Mouse (Mus musculus): ENCODE measurements around the gene Pth2r. TPM values are rescaled to one million over a fixed set of nuclear protein-coding genes. Genes with fewer than 3 reads are reported as not detected.

Gene Pth2r
- total RNA-seq, 2 experiments from 2014 or later: not detected

Other genes starting within 250 kb of the Pth2r start
- not detected in 2 replicates for gene Akr1cl, start 249.3 kb upstream of the Pth2r start, total RNA-seq (2015)
- not detected in 2 replicates for gene Akr1cl, start 249.3 kb upstream of the Pth2r start, total RNA-seq (2017)
- not detected in 2 replicates for gene Cryge, start 230.9 kb upstream of the Pth2r start, total RNA-seq (2015)
- gene Cryge, start 230.9 kb upstream of the Pth2r start, total RNA-seq (2017): not detected in 2 replicates
- not detected in 2 replicates for gene Crygd, start 218.6 kb upstream of the Pth2r start, total RNA-seq (2015)
- gene Crygd, start 218.6 kb upstream of the Pth2r start, total RNA-seq (2017): not detected in 2 replicates
- not detected in 2 replicates for gene Crygc, start 208.4 kb upstream of the Pth2r start, total RNA-seq (2015)
- gene Crygc, start 208.4 kb upstream of the Pth2r start, total RNA-seq (2017): not detected in 2 replicates
- not detected in 2 replicates for gene Crygb, start 199.8 kb upstream of the Pth2r start, total RNA-seq (2015)
- not detected in 2 replicates for gene Crygb, start 199.8 kb upstream of the Pth2r start, total RNA-seq (2017)
- gene Cryga, start 178.7 kb upstream of the Pth2r start, total RNA-seq (2015): not detected in 2 replicates
- gene Cryga, start 178.7 kb upstream of the Pth2r start, total RNA-seq (2017): not detected in 2 replicates
- gene Gm28845, start 162.5 kb upstream of the Pth2r start, total RNA-seq (2015): not detected in 2 replicates
- not detected in 2 replicates for gene Gm28845, start 162.5 kb upstream of the Pth2r start, total RNA-seq (2017)
- 1.3 and 1.9 TPM in 2 replicates for gene D630023F18Rik, start 158.8 kb upstream of the Pth2r start, total RNA-seq (2015)
- 0.12 and 0.51 TPM in 2 replicates for gene D630023F18Rik, start 158.8 kb upstream of the Pth2r start, total RNA-seq (2017)
- gene Idh1, start 95.6 kb upstream of the Pth2r start, total RNA-seq (2015): 89.6 and 104 TPM in 2 replicates
- 172 and 200 TPM in 2 replicates for gene Idh1, start 95.6 kb upstream of the Pth2r start, total RNA-seq (2017)
- 21.6 and 28.0 TPM in 2 replicates for gene Pikfyve, start 95.4 kb upstream of the Pth2r start, total RNA-seq (2015)
- gene Pikfyve, start 95.4 kb upstream of the Pth2r start, total RNA-seq (2017): 24.4 and 30.2 TPM in 2 replicates

All from megakaryocyte progenitor cell, adult 5-6 weeks (primary cell).